Mouse (Mus musculus) CD4-positive, CD25-positive, alpha-beta regulatory T cell, adult 4 months (primary cell): Measurements from ENCODE around the gene H3f3a. TPM values are rescaled to one million over a fixed set of nuclear protein-coding genes. Genes with fewer than 3 reads are reported as not detected.

ENCODE experiments used
- ATAC-seq: one replicate; pipeline ENCODE4 v1.8.0; 2017
- polyA plus RNA-seq, 2 experiments: library from polyadenylated mRNA; unstranded; fragments of 100-300 nt; shearing (Covaris generic); gene quantifications; one replicate each; pipeline ENCODE4 v1.2.1; 2017

The H3f3a gene
- polyA plus RNA-seq, 2 experiments from 2014 or later = 579 to 648 TPM

DNA sequence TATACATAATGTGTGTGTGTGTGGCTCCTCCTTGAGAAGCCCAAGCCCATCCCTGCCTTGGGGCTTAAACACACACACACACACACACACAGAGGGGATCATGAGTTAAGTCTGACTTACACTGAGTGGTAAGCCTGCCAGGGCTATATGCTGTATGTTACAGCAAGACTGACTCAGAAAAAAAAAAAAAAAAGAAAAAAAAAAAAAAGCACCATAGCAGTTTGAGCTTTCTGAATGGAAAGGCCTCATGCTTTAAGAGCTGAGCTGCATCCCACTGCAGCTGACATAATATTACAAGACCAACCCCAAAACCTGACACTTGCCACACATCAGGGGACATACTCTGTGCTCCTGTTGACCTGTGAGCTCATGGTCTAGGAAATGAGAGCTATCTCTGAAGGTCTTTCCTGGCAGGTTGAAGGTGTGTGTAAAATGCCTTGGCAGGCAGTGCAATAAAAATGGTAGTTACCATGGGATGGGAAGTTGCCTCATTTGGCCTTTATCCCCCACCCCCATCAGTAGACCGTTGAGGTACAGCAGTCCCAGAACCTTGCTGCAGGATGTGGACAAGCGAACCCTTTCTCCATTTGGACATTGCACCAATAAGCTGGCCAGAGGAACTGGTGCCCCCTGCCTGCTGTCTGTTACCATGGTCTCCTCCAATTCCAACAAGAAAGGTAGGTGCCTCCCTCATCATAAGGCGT, 56.3 kb downstream of the H3f3a start:
- ATAC-seq = no peak

DNA sequence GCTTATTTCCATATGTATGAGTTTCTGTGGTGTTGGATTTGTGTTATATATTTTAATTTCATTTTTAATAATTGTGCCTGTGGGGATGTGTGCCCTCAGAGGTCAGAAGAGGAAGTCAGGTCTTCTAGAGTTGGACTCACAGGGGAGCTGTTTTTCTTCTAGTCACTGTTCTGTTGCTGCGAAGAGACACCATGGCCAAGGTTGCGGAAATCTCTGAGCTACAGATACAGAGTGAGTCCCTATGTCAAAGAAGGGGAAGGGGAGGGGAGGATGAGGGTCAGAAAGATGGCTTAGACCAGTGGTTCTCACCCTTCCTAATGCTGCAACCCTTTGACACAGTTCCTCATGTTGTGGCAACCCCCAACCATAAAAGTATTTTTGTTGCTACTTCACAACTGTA, 57.0 kb downstream of the H3f3a start:
- no peak for ATAC-seq

DNA sequence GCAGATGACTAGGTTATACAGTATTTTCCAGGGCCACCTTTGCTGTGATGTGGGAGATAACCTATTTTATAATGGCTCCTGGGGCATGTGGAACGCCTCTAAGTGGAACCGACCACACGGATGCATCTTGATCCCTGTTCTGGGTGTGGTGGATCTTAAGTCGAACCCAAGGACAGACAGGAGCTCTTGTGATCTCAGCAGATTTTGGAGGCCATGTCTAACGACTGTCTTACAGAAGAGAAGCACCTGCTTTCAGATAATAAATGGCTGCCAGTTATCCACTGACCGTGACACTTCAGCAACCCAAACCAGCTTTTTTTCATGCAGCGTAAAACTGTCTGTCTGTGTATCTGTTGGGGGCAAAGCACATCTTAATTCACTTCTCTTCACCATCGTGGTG, 59.4 kb downstream of the H3f3a start:
- no peak for ATAC-seq

DNA sequence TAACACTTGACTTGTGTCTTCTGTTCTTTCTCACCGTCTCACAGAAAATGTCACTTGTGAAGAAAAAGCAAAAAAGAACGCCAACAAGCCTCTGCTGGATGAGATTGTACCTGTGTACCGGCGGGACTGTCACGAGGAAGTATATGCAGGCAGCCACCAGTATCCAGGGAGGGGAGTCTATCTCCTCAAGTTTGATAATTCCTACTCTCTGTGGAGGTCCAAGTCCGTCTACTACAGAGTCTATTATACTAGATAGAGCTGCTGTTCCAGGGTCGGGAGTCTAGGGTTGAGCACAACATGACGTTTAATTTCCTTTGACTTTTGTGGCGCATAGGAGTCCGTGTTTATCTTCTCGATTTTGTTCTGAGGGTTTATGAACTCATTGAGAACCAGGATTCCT, 61.6 kb downstream of the H3f3a start:
- no peak for ATAC-seq

Other genes starting within 250 kb of the H3f3a start
- 10 to 100 TPM; 36.5 to 73.7 TPM for gene Parp1, start 245.0 kb downstream of the H3f3a start, polyA plus RNA-seq
- 10 to 100 TPM; 19.8 to 20.6 TPM for gene Lin9, start 172.8 kb downstream of the H3f3a start, polyA plus RNA-seq
- gene Mixl1, start 116.9 kb downstream of the H3f3a start, polyA plus RNA-seq = under 1 TPM in 1 of 2 experiments, not detected in 1; 0.19 TPM
- 10 to 100 TPM; 11.2 to 16.1 TPM for gene Acbd3, start 87.9 kb downstream of the H3f3a start, polyA plus RNA-seq
- 10 to 100 TPM; 44.4 to 50.2 TPM for gene Sde2, start 37.2 kb upstream of the H3f3a start, polyA plus RNA-seq
- gene Lefty2, start 79.2 kb upstream of the H3f3a start, polyA plus RNA-seq = not detected
- 10 to 100 TPM; 40.9 to 59.2 TPM for gene Pycr2, start 90.3 kb upstream of the H3f3a start, polyA plus RNA-seq
- not detected for gene Lefty1, start 121.1 kb upstream of the H3f3a start, polyA plus RNA-seq
- gene Tmem63a, start 128.4 kb upstream of the H3f3a start, polyA plus RNA-seq = 10 to 100 TPM; 17.2 to 34.7 TPM
- 100 to 1,000 TPM; 247 to 262 TPM for gene Ephx1, start 207.0 kb upstream of the H3f3a start, polyA plus RNA-seq
- gene 9130409I23Rik, start 237.3 kb upstream of the H3f3a start, polyA plus RNA-seq = not detected